Mouse (Mus musculus): ENCODE results near the gene Stk11.

Gene Stk11

GRCm38 (mm10) chr10:80144159-80144558 is 28.6 kb downstream of the Stk11 start:
- no peak for DNase-seq (ENCODE audit: low read depth, low spot score)

GRCm38 (mm10) chr10:80144864-80145838 is 29.5 kb downstream of the Stk11 start:
- DNase-seq (ENCODE audit: low read depth, low spot score), result no peak

- DNase-seq (ENCODE audit: low read depth, low spot score), result no peak
Observed at GRCm38 (mm10) chr10:80145896-80146295, 30.3 kb downstream of the Stk11 start.

- no peak for DNase-seq (ENCODE audit: low read depth, low spot score)
Observed at GRCm38 (mm10) chr10:80146568-80147011, 31.0 kb downstream of the Stk11 start.

- DNase-seq (ENCODE audit: low read depth, low spot score), result no peak
Observed at GRCm38 (mm10) chr10:80147146-80147718, 31.6 kb downstream of the Stk11 start.

- DNase-seq (ENCODE audit: low read depth, low spot score), result no peak
Observed at GRCm38 (mm10) chr10:80147719-80148601, 32.4 kb downstream of the Stk11 start, which contains the start of gene Midn. TSS of gene Midn (plus strand) at chr10:80148272.

GRCm38 (mm10) chr10:80148610-80149290 is 33.1 kb downstream of the Stk11 start:
- peak; percentile 81 for DNase-seq (ENCODE audit: low read depth, low spot score)

GRCm38 (mm10) chr10:80149291-80150225 is 34.0 kb downstream of the Stk11 start:
- DNase-seq (ENCODE audit: low read depth, low spot score), result peak; percentile 93

GRCm38 (mm10) chr10:80150226-80151210 is 34.9 kb downstream of the Stk11 start:
- DNase-seq (ENCODE audit: low read depth, low spot score), result no peak

- no peak for DNase-seq (ENCODE audit: low read depth, low spot score)
Observed at GRCm38 (mm10) chr10:80151211-80152034, 35.8 kb downstream of the Stk11 start.

- no peak for DNase-seq (ENCODE audit: low read depth, low spot score)
Observed at GRCm38 (mm10) chr10:80152071-80152872, 36.7 kb downstream of the Stk11 start.

GRCm38 (mm10) chr10:80152873-80153260 is 37.3 kb downstream of the Stk11 start:
- no peak for DNase-seq (ENCODE audit: low read depth, low spot score)

GRCm38 (mm10) chr10:80153713-80154112 is 38.1 kb downstream of the Stk11 start:
- DNase-seq (ENCODE audit: low read depth, low spot score), result no peak

- no peak for DNase-seq (ENCODE audit: low read depth, low spot score)
Observed at GRCm38 (mm10) chr10:80154384-80154783, 38.8 kb downstream of the Stk11 start.

- no peak for DNase-seq (ENCODE audit: low read depth, low spot score)
Observed at GRCm38 (mm10) chr10:80155277-80155676, 39.7 kb downstream of the Stk11 start.

- DNase-seq (ENCODE audit: low read depth, low spot score), result no peak
Observed at GRCm38 (mm10) chr10:80156002-80156751, 40.6 kb downstream of the Stk11 start.

- DNase-seq (ENCODE audit: low read depth, low spot score), result no peak
Observed at GRCm38 (mm10) chr10:80156752-80157053, 41.1 kb downstream of the Stk11 start.
